Mouse (Mus musculus) ES-Bruce4 (cell line): Measurements from ENCODE around the gene Ppdpf.

Source experiments
- CTCF ChIP-seq: IDR thresholded peaks from one replicate; pipeline ENCODE4 v1.8.1; 2011; ENCODE audit warnings: low read depth, low read length
- EP300 ChIP-seq: IDR thresholded peaks from 2 replicates; pipeline ENCODE4 v1.6.1; 2011; ENCODE audit warnings: low read depth, low read length; ENCODE audit not compliant: insufficient read depth

- TF ChIP-seq EP300 (no peak), CTCF (no peak)
Measured at GRCm38 (mm10) chr2:181148318-181148955, 38.6 kb upstream of the Ppdpf start.
